In the genomic region with DNA sequence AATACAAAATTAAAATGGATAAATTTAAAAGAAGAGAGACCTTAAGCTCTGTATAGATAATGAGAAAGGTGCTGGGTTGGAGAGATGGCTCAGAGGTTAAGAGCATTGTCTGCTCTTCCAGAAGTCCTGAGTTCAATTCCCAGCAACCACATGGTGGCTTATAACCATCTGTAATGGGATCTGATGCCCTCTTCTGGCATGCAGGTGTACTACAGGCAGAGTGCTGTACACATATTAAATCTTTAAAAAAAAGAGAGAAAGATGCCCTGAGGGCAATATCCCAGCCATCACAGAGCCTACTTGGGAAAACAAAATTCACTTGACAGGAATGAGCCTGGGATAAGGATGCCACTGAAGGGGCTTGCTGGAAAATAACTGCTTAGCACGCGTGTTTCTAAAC, we compare ENCODE assay signal across 18 mouse cellular contexts. TPM values are rescaled to one million over a fixed set of nuclear protein-coding genes. Genes with fewer than 3 reads are reported as not detected.
DNase-seq lines count a peak whose midpoint lies in the region; ATAC-seq and TF ChIP-seq lines count a peak whose summit lies in the region.
"Had no signal": no experiment of that assay in that cellular context is flagged by ENCODE, and none has a peak within 500 bp of the region (broad histone marks: within the 10 kb centered on the region; RNA-seq: fewer than 3 reads in every experiment).

No protein-coding gene starts in this region.

- H3K9ac ChIP-seq in heart, embryonic 12.5 days = no peak overlapping the region
- no peak overlapping the region for H3K9ac ChIP-seq in hindbrain, embryonic 14.5 days

- peaks cover 32% of the 10 kb centered on the region for H3K4me1 ChIP-seq in heart, embryonic 12.5 days (replicated peaks)
- peaks cover 4% of the 10 kb centered on the region; the same call in 1 of the 2 replicates for H3K4me1 ChIP-seq in hindbrain, embryonic 14.5 days (replicated peaks; ENCODE audit: control insufficient read depth, insufficient read depth, low read length)

- no peak for DNase-seq in heart, postnatal 25 days (ENCODE audit: low spot score)
- no peak for DNase-seq in left cerebral cortex, adult 2 months (ENCODE audit: extremely low spot score in 1 of 2, low spot score in 2 of 2)
- no peak for DNase-seq in left cerebral cortex, postnatal 4 days
- peak; percentile 65 for DNase-seq in thymus, postnatal 4 days
- no peak for DNase-seq in thymus, postnatal 0 days (ENCODE audit: low spot score)
- no peak for DNase-seq in gastrocnemius, postnatal 10 days
- no peak for DNase-seq in hindbrain, embryonic 14.5 days (ENCODE audit: low spot score)
- DNase-seq: gastrocnemius, postnatal 14 days; right cerebral cortex, adult 18-20 months; spleen, adult 18-20 months had no signal

- H3K4me3 ChIP-seq in heart, embryonic 12.5 days = no peak overlapping the region
- H3K4me3 ChIP-seq in left cerebral cortex, adult 2 months = no peak overlapping the region
- no peak overlapping the region for H3K4me3 ChIP-seq in hindbrain, embryonic 14.5 days (replicated peaks; ENCODE audit: low read length)

- no peaks in the 10 kb centered on the region for H3K36me3 ChIP-seq in heart, embryonic 12.5 days
- peaks cover 5% of the 10 kb centered on the region for H3K36me3 ChIP-seq in hindbrain, embryonic 14.5 days (replicated peaks; ENCODE audit: control insufficient read depth, insufficient read depth)

- H3K27me3 ChIP-seq in heart, embryonic 12.5 days (replicated peaks) = no peaks in the 10 kb centered on the region
- H3K27me3 ChIP-seq in hindbrain, embryonic 14.5 days (ENCODE audit: control insufficient read depth, insufficient read depth, low read length) = no peaks in the 10 kb centered on the region

- no peak for ATAC-seq in heart, embryonic 12.5 days (ENCODE audit: insufficient number of reproducible peaks, low FRiP score)
- ATAC-seq in hindbrain, embryonic 14.5 days (ENCODE audit: low FRiP score) = no peak
- ATAC-seq: activated CD4-positive, CD25-positive, alpha-beta regulatory T cell, adult 4 months; forebrain, embryonic 16.5 days; intestine, embryonic 16.5 days had no signal

- intact Hi-C loops in heart, postnatal 25 days (cut with DNase I) = no loop called here
- intact Hi-C loops in left cerebral cortex, adult 2 months (cut with DNase I) = no loop called here
- intact Hi-C loops in left cerebral cortex, postnatal 4 days (cut with DNase I) = no loop called here

- H3K4me2 ChIP-seq in heart, embryonic 12.5 days = no peak overlapping the region
- no peak overlapping the region for H3K4me2 ChIP-seq in hindbrain, embryonic 14.5 days (replicated peaks)
- H3K4me2 ChIP-seq: heart, embryonic 11.5 days; midbrain, embryonic 11.5 days had no signal

- TF ChIP-seq CTCF in left cerebral cortex, adult 2 months (IDR thresholded peaks at IDR 0.05) = peak; percentile 39

- peak overlapping the region; percentile 54; the same call in 1 of the 2 replicates for H3K27ac ChIP-seq in heart, embryonic 12.5 days (ENCODE audit: poor library complexity, severe bottlenecking)
- no peak overlapping the region for H3K27ac ChIP-seq in left cerebral cortex, adult 2 months
- no peak overlapping the region for H3K27ac ChIP-seq in hindbrain, embryonic 14.5 days

- H3K9me3 ChIP-seq in heart, embryonic 12.5 days (replicated peaks) = 0 out of 2 replicates have a peak, but pooled peaks cover 2% of the 10 kb centered on the region
- no peaks in the 10 kb centered on the region for H3K9me3 ChIP-seq in hindbrain, embryonic 14.5 days (ENCODE audit: control insufficient read depth, low read length)

- WGBS in heart, embryonic 12.5 days = 69% methylated on average over 2 of the region's 2 CpGs
- 98% methylated on average over 2 of the region's 2 CpGs for WGBS in hindbrain, embryonic 14.5 days

RNA-seq across cellular contexts. Expression of a gene that starts 5.9 kb away (rescaled TPM):
- 0.23 and 0.49 TPM in 2 replicates for polyA plus RNA-seq in heart, embryonic 12.5 days (2016; fragmentation: Nextera tagmentation; extraction: Ambion mirVana)
- total RNA-seq in heart, postnatal 25 days (2021) = not detected
- not detected for total RNA-seq in left cerebral cortex, adult 2 months (2021)
- not detected for total RNA-seq in left cerebral cortex, postnatal 4 days (2021)
- polyA plus RNA-seq in thymus, postnatal 0 days (2015; fragmentation: Nextera tagmentation; extraction: Ambion mirVana) = 0.38 and 0.40 TPM in 2 replicates
- not detected for total RNA-seq in gastrocnemius, postnatal 10 days (2021)
- polyA plus RNA-seq in hindbrain, embryonic 14.5 days (2014; fragmentation: Nextera tagmentation; extraction: Ambion mirVana) = 0.63 and 0.71 TPM in 2 replicates
- total RNA-seq: gastrocnemius, postnatal 14 days; hematopoietic stem cell, adult 5-6 weeks; layer of hippocampus, adult 8-10 months had no signal
- polyA plus RNA-seq: intestine, embryonic 16.5 days had no signal

RNA-seq across cellular contexts. Expression of a gene that starts 13.9 kb away (rescaled TPM):
- polyA plus RNA-seq in heart, embryonic 12.5 days (2016; fragmentation: Nextera tagmentation; extraction: Ambion mirVana) = 15.6 and 17.7 TPM in 2 replicates
- 10 to 100 TPM; 83.5 to 93.2 TPM for total RNA-seq in heart, postnatal 25 days (2021)
- 100 to 1,000 TPM; 216 to 338 TPM for total RNA-seq in left cerebral cortex, adult 2 months (2021)
- 100 to 1,000 TPM; 152 to 156 TPM for total RNA-seq in left cerebral cortex, postnatal 4 days (2021)
- polyA plus RNA-seq in thymus, postnatal 0 days (2015; fragmentation: Nextera tagmentation; extraction: Ambion mirVana) = 2.8 and 3.3 TPM in 2 replicates
- 100 to 1,000 TPM; 114 to 122 TPM for total RNA-seq in gastrocnemius, postnatal 10 days (2021)
- 38.5 and 42.0 TPM in 2 replicates for polyA plus RNA-seq in hindbrain, embryonic 14.5 days (2014; fragmentation: Nextera tagmentation; extraction: Ambion mirVana)

RNA-seq across cellular contexts. Expression of a gene that starts 36.8 kb away (rescaled TPM):
- polyA plus RNA-seq in heart, embryonic 12.5 days (2016; fragmentation: Nextera tagmentation; extraction: Ambion mirVana) = 568 and 582 TPM in 2 replicates
- 100 to 1,000 TPM; 244 to 266 TPM for total RNA-seq in heart, postnatal 25 days (2021)
- total RNA-seq in left cerebral cortex, adult 2 months (2021) = 100 to 1,000 TPM; 179 to 186 TPM
- 100 to 1,000 TPM; 244 to 265 TPM for total RNA-seq in left cerebral cortex, postnatal 4 days (2021)
- 371 and 396 TPM in 2 replicates for polyA plus RNA-seq in thymus, postnatal 0 days (2015; fragmentation: Nextera tagmentation; extraction: Ambion mirVana)
- 100 to 1,000 TPM; 270 to 274 TPM for total RNA-seq in gastrocnemius, postnatal 10 days (2021)
- 470 and 518 TPM in 2 replicates for polyA plus RNA-seq in hindbrain, embryonic 14.5 days (2014; fragmentation: Nextera tagmentation; extraction: Ambion mirVana)

RNA-seq across cellular contexts. Expression of a gene that starts 46.8 kb away (rescaled TPM):
- 12.2 and 12.9 TPM in 2 replicates for polyA plus RNA-seq in heart, embryonic 12.5 days (2016; fragmentation: Nextera tagmentation; extraction: Ambion mirVana)
- total RNA-seq in heart, postnatal 25 days (2021) = 1 to 10 TPM; 3.8 to 4.3 TPM
- 10 to 100 TPM; 15.1 to 17.4 TPM for total RNA-seq in left cerebral cortex, adult 2 months (2021)
- 10 to 100 TPM; 15.7 to 16.8 TPM for total RNA-seq in left cerebral cortex, postnatal 4 days (2021)
- 20.1 and 23.9 TPM in 2 replicates for polyA plus RNA-seq in thymus, postnatal 0 days (2015; fragmentation: Nextera tagmentation; extraction: Ambion mirVana)
- 1 to 10 TPM; 2.9 to 5.0 TPM for total RNA-seq in gastrocnemius, postnatal 10 days (2021)
- polyA plus RNA-seq in hindbrain, embryonic 14.5 days (2014; fragmentation: Nextera tagmentation; extraction: Ambion mirVana) = 15.6 and 20.1 TPM in 2 replicates

RNA-seq across cellular contexts. Expression of a gene that starts 47.0 kb away (rescaled TPM):
- 3.4 and 3.9 TPM in 2 replicates for polyA plus RNA-seq in heart, embryonic 12.5 days (2016; fragmentation: Nextera tagmentation; extraction: Ambion mirVana)
- 1 to 10 TPM; 9.0 to 9.4 TPM for total RNA-seq in heart, postnatal 25 days (2021)
- total RNA-seq in left cerebral cortex, adult 2 months (2021) = 100 to 1,000 TPM; 359 to 380 TPM
- total RNA-seq in left cerebral cortex, postnatal 4 days (2021) = 100 to 1,000 TPM; 156 to 162 TPM
- 0.12 and 0.39 TPM in 2 replicates for polyA plus RNA-seq in thymus, postnatal 0 days (2015; fragmentation: Nextera tagmentation; extraction: Ambion mirVana)
- total RNA-seq in gastrocnemius, postnatal 10 days (2021) = 1 to 10 TPM in 1 of 2 experiments, under 1 TPM in 1; 0.78 to 1.3 TPM
- polyA plus RNA-seq in hindbrain, embryonic 14.5 days (2014; fragmentation: Nextera tagmentation; extraction: Ambion mirVana) = 43.5 and 47.8 TPM in 2 replicates
- total RNA-seq: hematopoietic stem cell, adult 5-6 weeks had no signal
